Mouse (Mus musculus) hematopoietic stem cell, adult 5-6 weeks (primary cell): ENCODE measurements at regions not wholly inside any gene's neighbourhood (a gene's known extent, or its start where the extent isn't known, plus 50 kb on each side); places are given as distances from the start of the nearest gene placed in this dataset.
A peak's percentile ranks its signal among the peaks of the same experiment; 100 is the strongest.

Experiments
- ATAC-seq, 2 experiments: fragments of 125-278 bp in 1 of 2; replicated peaks in 1 of 2; 2 replicates each; pipeline ENCODE4 v1.8.0; 2016 to 2017; ENCODE audit warnings: inconsistent platforms in 2 of 2, mild to moderate bottlenecking in 2 of 2, moderate number of reproducible peaks in 2 of 2, low read depth in 1 of 2, moderate TSS enrichment in 1 of 2; ENCODE audit not compliant: low FRiP score in 2 of 2, poor library complexity in 2 of 2, severe bottlenecking in 2 of 2, insufficient read depth in 1 of 2, low TSS enrichment in 1 of 2

DNA sequence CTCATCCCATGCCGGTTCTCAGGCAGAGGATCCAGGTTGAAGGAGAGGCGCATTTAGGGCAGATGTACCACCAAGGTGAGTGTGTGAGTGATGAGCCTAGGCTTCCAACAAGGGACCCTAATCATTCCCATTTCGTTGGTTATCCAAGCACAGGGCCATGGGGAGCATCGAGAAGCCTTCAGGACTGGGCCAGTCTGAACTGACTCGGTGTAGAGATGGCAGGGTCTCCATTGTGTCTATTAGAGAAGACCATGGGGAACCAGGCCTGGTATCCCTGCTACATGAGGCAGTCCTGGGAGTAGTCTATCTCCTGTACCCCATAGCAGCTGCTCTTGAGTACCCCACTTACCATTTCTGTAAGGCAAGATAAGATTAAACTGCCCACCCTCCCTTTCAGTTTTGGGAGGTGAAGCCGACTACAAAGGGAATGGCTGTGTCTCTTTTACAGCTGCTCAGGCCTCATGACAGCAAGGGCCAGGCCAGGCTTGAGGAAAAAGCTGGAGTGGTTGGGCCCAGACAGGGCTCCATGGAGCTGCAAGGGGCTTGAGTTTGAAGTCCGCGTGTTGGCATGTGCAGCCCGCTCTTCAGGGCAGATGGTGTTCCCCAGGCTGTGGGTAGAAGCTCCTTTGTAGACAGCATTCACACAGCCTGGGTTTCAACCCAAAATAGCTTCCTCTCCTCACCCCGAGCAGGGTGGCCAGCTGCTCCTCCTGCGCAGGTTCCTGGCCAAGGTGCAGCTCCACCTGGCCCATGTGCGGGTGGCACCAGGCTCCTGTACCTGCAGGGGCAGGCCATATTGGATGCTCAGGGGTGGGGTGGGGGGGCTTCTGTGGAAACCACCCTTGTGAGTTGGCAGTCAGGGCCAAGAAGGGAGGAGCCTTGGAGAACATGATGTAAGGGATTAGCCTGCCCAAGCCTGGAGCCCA is 52.6 kb upstream of the Klf13 start:
- ATAC-seq: no peak

DNA sequence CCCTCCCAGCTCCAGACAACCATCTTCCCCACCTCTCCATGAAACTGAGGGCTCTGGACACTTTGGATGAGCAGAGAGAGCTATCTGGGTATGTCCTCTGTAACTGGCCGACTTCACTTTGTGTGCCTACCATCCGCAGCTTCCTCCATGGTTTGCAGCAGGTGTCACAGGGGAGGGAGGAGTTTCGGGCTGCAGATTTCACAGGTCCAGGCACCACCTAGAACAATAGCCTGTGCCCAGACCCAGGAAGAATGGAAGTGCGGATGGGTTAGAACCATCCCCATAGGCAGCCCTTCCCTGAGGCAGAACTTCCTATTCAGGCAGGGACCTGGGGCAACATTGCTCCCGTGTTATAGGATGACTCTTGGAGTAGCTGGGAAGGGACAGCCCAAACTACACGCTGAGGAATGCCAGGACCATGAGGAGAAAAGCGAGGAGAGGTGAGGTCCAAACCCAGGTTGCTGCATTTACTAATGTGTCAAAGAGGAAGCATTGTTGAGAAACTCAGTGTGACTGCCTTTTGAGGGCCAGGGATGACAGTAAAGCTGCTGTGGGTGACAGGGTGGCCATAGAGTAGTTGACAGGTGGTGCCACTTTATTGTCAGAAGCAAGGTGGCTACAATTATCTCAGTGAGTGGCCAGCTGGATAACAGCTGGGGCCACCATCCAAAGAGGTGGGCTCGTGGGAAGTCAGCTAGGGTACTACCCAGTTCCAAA is 51.8 kb upstream of the Klf13 start:
- ATAC-seq: peak in 1 of 2 experiments; percentile 9; a peak in 2 of 4 replicates

DNA sequence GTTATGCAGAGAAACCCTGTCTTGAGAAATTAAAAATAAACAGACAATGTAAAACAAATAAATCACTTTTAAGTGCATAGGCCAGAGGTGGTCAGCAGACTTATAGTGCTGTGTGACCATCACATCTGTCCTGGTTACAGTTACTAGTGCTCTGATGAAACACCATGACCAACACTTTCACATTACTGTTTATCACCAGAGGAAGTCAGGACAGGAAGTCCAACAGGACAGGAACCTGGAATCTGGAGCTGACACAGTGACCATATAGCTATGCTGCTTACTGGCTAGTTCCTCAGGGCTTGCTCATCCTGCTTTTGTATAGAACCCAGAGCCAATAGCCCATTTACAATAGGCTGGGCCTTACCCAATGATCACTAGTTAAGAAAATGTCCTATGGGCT is 51.0 kb upstream of the Klf13 start:
- ATAC-seq: peak in 1 of 2 experiments; percentile 30; a peak in 1 of 4 replicates
